Mouse (Mus musculus): Measurements from ENCODE around the gene Hoxb8.
A peak's percentile ranks its signal among the peaks of the same experiment; 100 is the strongest.

The Hoxb8 gene

GRCm38 (mm10) chr11:96285771-96286738 lies 4.3 kb downstream of the Hoxb8 start, which contains the start of gene Hoxb7:
Gene Hoxb7, plus strand, starts transcription at chr11:96286623.
- DNase-seq (ENCODE audit: low spot score in 2 of 2) = no peak

GRCm38 (mm10) chr11:96286739-96287385 lies 5.2 kb downstream of the Hoxb8 start:
- DNase-seq (ENCODE audit: low spot score in 2 of 2) = no peak

- no peak for DNase-seq (ENCODE audit: low spot score in 2 of 2)
Measured at GRCm38 (mm10) chr11:96287411-96287810, 5.7 kb downstream of the Hoxb8 start.

GRCm38 (mm10) chr11:96288455-96289221 lies 6.9 kb downstream of the Hoxb8 start:
- DNase-seq (ENCODE audit: low spot score in 2 of 2) = no peak

- no peak for DNase-seq (ENCODE audit: low spot score in 2 of 2)
Measured at GRCm38 (mm10) chr11:96289293-96289692, 7.6 kb downstream of the Hoxb8 start.

- no peak for DNase-seq (ENCODE audit: low spot score in 2 of 2)
Measured at GRCm38 (mm10) chr11:96289837-96290236, 8.1 kb downstream of the Hoxb8 start.

GRCm38 (mm10) chr11:96290705-96291355 lies 9.1 kb downstream of the Hoxb8 start:
- no peak for DNase-seq (ENCODE audit: low spot score in 2 of 2)

GRCm38 (mm10) chr11:96291681-96292564 lies 10.2 kb downstream of the Hoxb8 start, which contains the start of gene Hoxb6:
Gene Hoxb6, plus strand, starts transcription at chr11:96292476.
- DNase-seq (ENCODE audit: low spot score in 2 of 2) = no peak

- DNase-seq (ENCODE audit: low spot score in 2 of 2) = no peak
Measured at GRCm38 (mm10) chr11:96292565-96293301, 11.0 kb downstream of the Hoxb8 start.

GRCm38 (mm10) chr11:96293302-96293921 lies 11.7 kb downstream of the Hoxb8 start:
- DNase-seq (ENCODE audit: low spot score in 2 of 2) = no peak

GRCm38 (mm10) chr11:96294245-96295091 lies 12.8 kb downstream of the Hoxb8 start:
- peak; percentile 50 to 53 for DNase-seq (ENCODE audit: low spot score in 2 of 2)

GRCm38 (mm10) chr11:96295092-96295835 lies 13.6 kb downstream of the Hoxb8 start:
- DNase-seq (ENCODE audit: low spot score in 2 of 2) = no peak

- DNase-seq (ENCODE audit: low spot score in 2 of 2) = no peak
Measured at GRCm38 (mm10) chr11:96296997-96297396, 15.3 kb downstream of the Hoxb8 start.

GRCm38 (mm10) chr11:96297428-96297827 lies 15.7 kb downstream of the Hoxb8 start:
- no peak for DNase-seq (ENCODE audit: low spot score in 2 of 2)

GRCm38 (mm10) chr11:96297968-96298635 lies 16.4 kb downstream of the Hoxb8 start:
- no peak for DNase-seq (ENCODE audit: low spot score in 2 of 2)

GRCm38 (mm10) chr11:96298895-96299667 lies 17.4 kb downstream of the Hoxb8 start:
- DNase-seq (ENCODE audit: low spot score in 2 of 2) = no peak

All from spleen, postnatal 36 days (tissue).